Mouse (Mus musculus): ENCODE measurements around the gene Trabd2b. TPM values are rescaled to one million over a fixed set of nuclear protein-coding genes. Genes with fewer than 3 reads are reported as not detected.

Gene Trabd2b
- total RNA-seq, 4 experiments from 2014 or later: 62.0 to 82.7 (median 71.5) TPM

DNA sequence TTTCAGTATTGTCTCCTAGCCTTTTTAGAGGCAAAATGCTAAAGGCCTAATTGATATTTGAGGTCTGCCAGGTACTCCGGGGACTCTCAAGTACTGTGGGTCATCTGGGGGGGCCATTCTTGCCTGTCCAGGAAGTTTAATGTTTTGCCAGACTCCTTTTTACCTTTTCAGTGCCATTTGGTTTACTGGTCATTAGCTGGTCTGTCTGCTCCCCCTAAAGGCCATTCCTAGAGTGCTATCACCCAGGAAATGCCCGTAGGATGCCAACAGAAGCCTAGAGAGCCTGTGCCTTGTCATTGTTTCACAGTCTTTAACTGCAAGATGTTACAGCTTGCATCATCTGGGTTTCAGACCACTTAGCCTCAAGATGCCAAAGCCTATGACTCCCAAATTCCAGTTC is 35.7 kb downstream of the Trabd2b start:
- no peak for DNase-seq (ENCODE audit: low spot score)

DNA sequence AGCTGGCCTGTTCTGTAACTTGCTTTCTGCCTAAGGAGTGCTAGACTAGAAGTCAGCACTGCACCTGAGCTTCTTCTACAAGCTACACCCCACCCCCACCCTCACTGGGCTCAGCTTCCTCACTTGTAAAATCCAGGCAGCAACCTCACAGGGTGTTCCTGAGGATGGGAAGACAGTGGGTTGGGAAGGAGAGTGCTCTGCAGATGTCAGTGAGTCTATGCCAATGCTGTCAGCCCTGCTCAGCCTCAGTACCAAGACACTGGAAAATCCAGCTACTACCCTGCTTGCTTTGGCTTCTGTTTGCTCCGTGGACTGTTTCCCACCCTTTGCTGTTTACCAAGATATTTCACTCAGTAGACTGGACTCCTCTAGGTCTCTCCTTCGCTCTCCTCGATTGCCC is 36.1 kb downstream of the Trabd2b start:
- DNase-seq (ENCODE audit: low spot score): no peak

- DNase-seq (ENCODE audit: low spot score): no peak
Measured at GRCm38 (mm10) chr4:114448393-114449052, 42.0 kb downstream of the Trabd2b start.

GRCm38 (mm10) chr4:114453101-114453500 is 46.6 kb downstream of the Trabd2b start:
- no peak for DNase-seq (ENCODE audit: low spot score)

DNA sequence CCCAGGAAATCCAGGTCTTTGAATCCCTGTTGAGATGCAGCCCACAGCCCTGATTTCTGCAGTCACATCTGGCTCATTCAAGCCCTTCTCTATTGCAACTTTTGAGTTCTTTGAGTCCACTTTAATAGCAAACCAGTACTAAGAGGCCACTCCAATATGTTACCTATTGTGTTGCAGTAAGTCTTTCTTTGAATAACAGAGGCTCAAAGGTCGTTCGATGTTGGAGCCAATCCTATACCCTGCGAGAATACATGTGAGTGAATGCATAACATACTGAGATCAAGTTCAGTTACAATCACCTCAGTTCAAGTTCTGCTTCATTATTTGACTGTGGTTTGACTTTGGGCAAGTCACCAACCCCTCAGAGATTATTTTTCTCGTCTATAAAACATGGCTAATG is 47.5 kb downstream of the Trabd2b start:
- no peak for DNase-seq (ENCODE audit: low spot score)

DNA sequence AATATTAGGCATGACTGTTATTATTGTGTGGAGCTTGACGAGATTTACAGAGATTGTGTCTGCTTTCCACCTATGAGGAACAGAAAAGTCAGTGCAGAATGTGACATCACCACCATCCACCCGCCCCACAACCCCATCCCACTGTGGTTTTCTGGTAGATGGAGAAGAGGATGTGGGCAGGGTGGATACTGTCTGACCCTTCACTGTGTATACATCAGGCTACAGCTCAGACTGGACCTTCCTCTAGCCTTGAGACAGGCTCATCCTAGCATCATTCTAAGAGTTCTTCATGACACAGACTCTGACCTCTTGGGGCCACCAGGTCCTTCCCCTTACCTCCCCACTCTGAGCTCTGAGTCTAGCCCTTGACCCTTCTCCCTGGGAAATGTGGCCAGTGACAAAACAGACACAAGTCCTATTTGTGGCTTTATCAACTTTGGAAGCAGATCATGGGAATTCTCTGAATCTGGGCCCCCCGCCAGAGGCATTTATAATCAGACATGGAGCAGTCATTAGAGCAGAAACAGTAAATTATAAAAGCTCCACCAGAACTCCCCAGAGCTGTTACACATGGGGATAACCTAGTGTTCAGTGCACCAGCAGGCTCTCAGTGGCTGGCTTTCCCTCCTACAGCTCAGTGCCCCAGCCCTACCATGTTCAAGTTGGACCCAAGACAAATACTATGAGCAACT is 48.1 kb downstream of the Trabd2b start:
- peak; percentile 78 for DNase-seq (ENCODE audit: low spot score)

GRCm38 (mm10) chr4:114457111-114457510 is 50.6 kb downstream of the Trabd2b start:
- no peak for DNase-seq (ENCODE audit: low spot score)

GRCm38 (mm10) chr4:114459591-114459990 is 53.1 kb downstream of the Trabd2b start:
- DNase-seq (ENCODE audit: low spot score): peak; percentile 59

GRCm38 (mm10) chr4:114460401-114460800 is 53.9 kb downstream of the Trabd2b start:
- DNase-seq (ENCODE audit: low spot score): peak; percentile 64

DNA sequence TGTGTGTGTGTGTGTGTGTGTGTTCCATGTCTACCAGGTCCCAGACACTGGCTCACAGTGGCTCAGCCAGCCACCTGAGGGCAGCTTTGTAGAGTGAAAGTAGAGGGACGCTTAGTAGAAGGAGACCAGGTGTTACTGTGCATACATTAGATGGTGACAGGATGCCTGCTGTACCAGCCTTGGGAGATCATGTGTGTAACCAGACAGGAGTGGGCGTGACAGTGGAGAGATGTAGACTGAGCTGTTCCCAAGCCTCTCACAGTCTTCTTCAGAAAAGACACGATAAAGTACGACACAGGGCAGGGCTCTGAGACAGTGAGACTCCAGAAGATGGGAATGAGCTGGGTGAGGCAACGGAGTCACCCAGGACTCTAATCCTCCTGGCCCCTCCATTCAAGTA is 54.6 kb downstream of the Trabd2b start:
- no peak for DNase-seq (ENCODE audit: low spot score)

GRCm38 (mm10) chr4:114465641-114466040 is 59.1 kb downstream of the Trabd2b start:
- peak; percentile 25 for DNase-seq (ENCODE audit: low spot score)

DNA sequence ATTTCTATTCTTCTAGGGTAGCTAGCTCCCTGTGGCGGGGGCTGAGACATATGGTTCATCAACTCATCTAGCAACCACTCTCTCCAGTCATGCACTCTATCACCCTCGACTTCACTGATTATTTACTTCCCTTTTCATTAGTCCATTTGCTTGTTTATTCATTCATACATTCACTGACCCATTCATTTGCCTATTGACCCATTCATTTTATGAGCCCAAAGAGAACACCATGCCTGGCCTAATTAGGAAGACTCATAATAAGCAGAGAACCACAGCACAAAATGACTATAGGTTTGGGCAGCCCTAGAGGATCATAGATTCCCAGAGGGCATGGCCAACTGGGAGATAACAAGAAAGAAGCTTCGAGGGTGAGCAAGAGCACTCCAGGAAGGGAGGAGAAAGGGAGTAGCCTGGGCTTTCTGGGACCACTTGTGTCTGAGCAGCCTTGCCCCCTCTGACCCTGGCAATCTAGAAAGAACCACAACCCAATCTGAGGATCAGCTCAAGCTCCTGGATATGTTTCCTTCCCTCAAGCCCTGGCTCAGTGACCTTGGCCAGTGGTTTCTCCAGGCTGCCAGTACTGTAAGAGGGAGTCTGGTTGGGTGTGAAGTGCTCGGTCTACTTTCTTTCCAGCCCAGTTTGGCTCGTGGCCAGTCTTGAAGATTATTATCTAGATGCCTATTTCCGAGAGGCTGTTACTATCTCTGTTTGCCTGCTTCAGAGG is 61.0 kb downstream of the Trabd2b start:
- no peak for DNase-seq (ENCODE audit: low spot score)

- no peak for DNase-seq (ENCODE audit: low spot score)
Measured at GRCm38 (mm10) chr4:114468095-114468429, 61.5 kb downstream of the Trabd2b start.

DNA sequence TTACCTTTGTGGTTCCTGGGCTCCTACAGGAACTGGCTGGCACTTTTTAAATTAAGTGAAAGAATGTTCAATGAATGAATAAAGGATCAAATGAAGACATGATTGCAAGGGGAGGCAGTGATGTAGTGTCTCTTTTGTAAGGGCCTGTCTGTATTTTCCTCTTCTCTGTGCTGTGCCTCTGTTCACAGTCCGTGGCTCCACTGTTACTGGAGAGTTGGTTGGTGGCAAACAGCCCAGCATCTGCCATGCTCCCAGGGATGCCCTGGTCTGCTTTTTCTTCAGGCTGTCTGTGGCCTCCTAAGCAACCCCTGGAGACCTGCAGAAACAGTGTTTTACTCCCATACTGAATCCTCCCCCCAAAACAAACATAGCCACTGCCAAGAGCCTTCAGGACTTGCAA is 63.4 kb downstream of the Trabd2b start:
- no peak for DNase-seq (ENCODE audit: low spot score)

- DNase-seq (ENCODE audit: low spot score): peak; percentile 69
Measured at GRCm38 (mm10) chr4:114472143-114472542, 65.6 kb downstream of the Trabd2b start.

DNA sequence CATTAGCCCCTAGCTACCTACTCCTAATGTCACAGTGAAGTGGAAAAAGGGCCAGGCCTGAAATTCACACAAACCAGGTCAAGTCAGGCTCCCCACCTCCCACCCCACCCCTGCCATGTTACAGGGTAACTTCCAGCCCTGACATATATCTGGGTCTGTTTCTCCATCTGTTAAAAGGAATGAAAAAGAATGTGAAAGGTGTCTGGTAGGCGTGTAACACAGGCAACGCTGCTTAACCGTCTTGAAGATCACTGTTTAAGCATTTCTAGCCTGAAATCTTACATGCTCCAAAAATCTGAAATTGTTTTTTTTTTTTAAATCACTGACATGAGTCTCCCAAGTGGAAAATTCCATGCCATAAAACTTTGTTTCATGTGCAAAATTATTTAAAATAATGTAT is 69.8 kb downstream of the Trabd2b start:
- no peak for DNase-seq (ENCODE audit: low spot score)

GRCm38 (mm10) chr4:114477082-114477771 is 70.7 kb downstream of the Trabd2b start:
- DNase-seq (ENCODE audit: low spot score): no peak

DNA sequence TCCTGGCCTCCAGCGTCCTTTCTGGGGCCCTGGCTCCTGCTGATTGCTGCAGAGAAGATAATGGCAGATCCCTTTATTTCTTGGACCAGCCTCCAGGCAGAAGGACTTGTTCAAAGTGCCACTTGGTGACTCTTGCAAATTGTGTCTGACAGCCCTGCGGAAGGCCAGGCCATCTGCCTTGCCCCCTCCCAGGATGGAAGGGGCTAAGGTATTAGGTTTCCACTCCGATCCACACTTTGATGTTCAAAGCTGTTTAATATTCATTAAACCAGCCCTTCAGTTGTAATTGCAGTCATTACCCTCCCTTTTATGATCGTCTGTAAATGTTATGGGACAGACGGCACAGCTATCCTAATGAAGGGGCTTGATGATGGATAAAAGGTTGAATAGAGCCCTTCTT is 75.0 kb downstream of the Trabd2b start:
- no peak for DNase-seq (ENCODE audit: low spot score)

DNA sequence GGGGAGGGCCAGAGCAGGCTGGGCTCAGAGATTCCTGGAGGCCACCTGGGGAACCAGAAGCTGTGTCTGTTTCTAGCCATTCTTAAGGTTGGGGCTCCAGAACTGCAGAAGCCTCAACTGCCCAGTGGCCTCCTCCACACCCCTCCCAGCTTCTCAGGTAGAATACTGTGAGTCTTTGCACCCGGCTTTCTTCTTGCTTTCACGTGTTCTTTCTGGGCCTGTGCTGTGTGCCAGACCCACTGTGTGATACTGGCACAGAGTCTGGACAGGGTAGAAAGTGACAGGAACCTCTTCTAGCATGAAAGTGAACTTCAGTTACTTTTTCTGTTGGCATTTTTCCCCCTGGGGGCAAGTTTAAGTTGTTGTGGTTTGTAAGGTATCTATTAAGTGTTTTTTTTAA is 77.6 kb downstream of the Trabd2b start:
- DNase-seq (ENCODE audit: low spot score): no peak

GRCm38 (mm10) chr4:114485996-114486395 is 79.5 kb downstream of the Trabd2b start:
- no peak for DNase-seq (ENCODE audit: low spot score)

- DNase-seq (ENCODE audit: low spot score): no peak
Measured at GRCm38 (mm10) chr4:114486885-114487531, 80.5 kb downstream of the Trabd2b start.

DNA sequence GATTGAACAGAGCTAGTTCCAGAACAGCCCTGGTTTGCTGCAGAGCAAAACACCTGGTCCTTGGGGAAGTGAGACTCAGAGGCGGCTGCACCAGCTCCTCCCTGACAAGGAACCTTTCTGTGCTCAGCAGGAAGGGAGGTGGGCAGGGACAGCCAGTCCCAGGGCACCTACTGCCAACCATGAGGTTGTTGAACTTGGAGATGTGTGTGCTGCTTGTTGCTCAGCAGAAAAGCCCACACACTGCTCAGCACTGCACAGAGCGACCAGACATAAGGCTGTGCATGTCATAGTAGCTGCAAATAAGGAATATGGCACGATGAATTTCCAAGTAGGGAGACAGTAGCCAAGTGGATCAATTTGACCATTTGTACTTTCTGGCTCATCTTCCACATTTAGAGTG is 81.2 kb downstream of the Trabd2b start:
- no peak for DNase-seq (ENCODE audit: low spot score)
